Comparison of ENCODE assay signal across 27 mouse cellular contexts in the genomic region with DNA sequence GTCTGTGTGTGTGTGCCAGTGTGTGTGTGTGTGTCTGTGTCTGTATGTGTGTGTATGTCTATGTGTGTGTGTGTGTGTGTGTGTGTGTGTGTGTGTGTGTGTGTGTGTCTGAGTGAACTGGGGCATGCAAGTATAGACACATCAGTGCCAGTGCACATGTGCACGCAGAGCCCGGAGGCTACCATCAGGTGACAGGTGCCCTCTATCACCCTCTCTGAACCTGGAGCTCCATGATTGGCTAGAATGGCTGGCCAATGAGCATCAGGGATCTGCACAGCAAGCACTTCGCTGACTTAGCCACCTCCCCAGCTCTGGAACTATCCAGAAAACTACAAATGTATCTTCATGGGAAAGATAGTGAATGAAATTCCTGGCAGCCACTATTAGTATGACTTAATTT. TPM values are rescaled to one million over a fixed set of nuclear protein-coding genes. Genes with fewer than 3 reads are reported as not detected.
A peak's percentile ranks its signal among the peaks of the same experiment; 100 is the strongest.
DNase-seq lines count a peak whose midpoint lies in the region; ATAC-seq and TF ChIP-seq lines count a peak whose summit lies in the region.
"Had no signal": no experiment of that assay in that cellular context is flagged by ENCODE, and none has a peak within 500 bp of the region (broad histone marks: within the 10 kb centered on the region; RNA-seq: fewer than 3 reads in every experiment).

No protein-coding gene starts in this region.

- 75% methylated on average over 3 of the region's 3 CpGs for WGBS in liver, embryonic 16.5 days (ENCODE audit: insufficient replicate concordance)
- 82% methylated on average over 3 of the region's 3 CpGs for WGBS in liver, postnatal 0 days (ENCODE audit: insufficient replicate concordance)
- WGBS in thymus, adult 2 months: 74% methylated on average over 3 of the region's 3 CpGs
- WGBS in bone marrow, adult 2 months: 92% methylated on average over 3 of the region's 3 CpGs

- no peak overlapping the region for H3K4me3 ChIP-seq in liver, embryonic 16.5 days (ENCODE audit: low read depth, low read length)
- no peak overlapping the region for H3K4me3 ChIP-seq in liver, postnatal 0 days (ENCODE audit: low read depth, low read length)
- no peak overlapping the region for H3K4me3 ChIP-seq in thymus, adult 2 months (ENCODE audit: control insufficient read depth, insufficient read depth, low read length)
- no peak overlapping the region for H3K4me3 ChIP-seq in bone marrow, adult 2 months (replicated peaks; ENCODE audit: control insufficient read depth, low read depth, low read length)
- H3K4me3 ChIP-seq: embryonic facial prominence, embryonic 10.5 days; embryonic facial prominence, embryonic 13.5 days; erythroblast, embryonic 14.5 days; forebrain, embryonic 12.5 days; forebrain, embryonic 15.5 days; heart, embryonic 12.5 days; heart, embryonic 15.5 days; hindbrain, embryonic 10.5 days had no signal

- intact Hi-C loops in left cerebral cortex, postnatal 36 days (cut with DNase I): no loop called here

- H3K9me3 ChIP-seq in liver, embryonic 16.5 days (replicated peaks; ENCODE audit: control insufficient read depth, low read length): peaks cover 2% of the 10 kb centered on the region; the same call in 1 of the 2 replicates
- no peaks in the 10 kb centered on the region for H3K9me3 ChIP-seq in liver, postnatal 0 days (ENCODE audit: low read length)
- H3K9me3 ChIP-seq: embryonic facial prominence, embryonic 13.5 days; forebrain, embryonic 15.5 days had no signal

- no peak for DNase-seq in liver, postnatal 0 days
- DNase-seq in thymus, postnatal 0 days (ENCODE audit: low spot score): peak; percentile 26
- no peak for DNase-seq in thymus, adult 2 months
- no peak for DNase-seq in left cerebral cortex, postnatal 36 days (ENCODE audit: low spot score in 2 of 2)
- DNase-seq: adrenal gland, adult 2 months; adrenal gland, postnatal 14 days; cerebellum, adult 11-12 months; cerebellum, adult 8-10 months; cerebellum, postnatal 10 days; cerebellum, postnatal 36 days; embryo, embryonic 11 days; gastrocnemius, postnatal 25 days; heart, adult 18-20 months; heart, postnatal 10 days; heart, postnatal 36 days had no signal

- TF ChIP-seq CTCF in liver, postnatal 0 days (IDR thresholded peaks at IDR 0.05; ENCODE audit: low read depth): no peak
- no peak for TF ChIP-seq CTCF in thymus, adult 2 months (IDR thresholded peaks at IDR 0.05; ENCODE audit: borderline replicate concordance, control insufficient read depth, extremely low read depth, insufficient read depth, low read length, poor library complexity)
- TF ChIP-seq CTCF in bone marrow, adult 2 months (IDR thresholded peaks at IDR 0.05; ENCODE audit: control insufficient read depth, insufficient read depth, low read length): no peak

- no peaks in the 10 kb centered on the region for H3K4me1 ChIP-seq in liver, embryonic 16.5 days (ENCODE audit: control insufficient read depth, low read depth, low read length)
- H3K4me1 ChIP-seq in liver, postnatal 0 days (ENCODE audit: insufficient read depth): no peaks in the 10 kb centered on the region
- peaks cover 31% of the 10 kb centered on the region for H3K4me1 ChIP-seq in thymus, adult 2 months (replicated peaks; ENCODE audit: control insufficient read depth, insufficient read depth, low read length)
- H3K4me1 ChIP-seq in bone marrow, adult 2 months (ENCODE audit: control insufficient read depth, insufficient read depth, low read length): no peaks in the 10 kb centered on the region; the same call in 1 of the 2 replicates

- H3K9ac ChIP-seq in liver, embryonic 16.5 days (ENCODE audit: low read depth, low read length): no peak overlapping the region
- H3K9ac ChIP-seq in liver, postnatal 0 days (replicated peaks): no peak overlapping the region
- H3K9ac ChIP-seq: embryonic facial prominence, embryonic 13.5 days; forebrain, embryonic 12.5 days; forebrain, embryonic 15.5 days; heart, embryonic 12.5 days; heart, embryonic 15.5 days; hindbrain, embryonic 14.5 days had no signal

- ATAC-seq in liver, embryonic 16.5 days (ENCODE audit: low read depth): 0 out of 2 replicates have a peak, but pooled peaks have one; percentile 13
- no peak for ATAC-seq in liver, postnatal 0 days
- ATAC-seq: forebrain, embryonic 15.5 days; hindbrain, postnatal 0 days had no signal

- H3K36me3 ChIP-seq in liver, embryonic 16.5 days (ENCODE audit: control insufficient read depth, insufficient read depth): no peaks in the 10 kb centered on the region
- 0 out of 2 replicates have a peak, but pooled peaks cover 2% of the 10 kb centered on the region for H3K36me3 ChIP-seq in liver, postnatal 0 days (replicated peaks; ENCODE audit: insufficient read depth, low read length)
- peaks cover 4% of the 10 kb centered on the region for H3K36me3 ChIP-seq in thymus, adult 2 months (ENCODE audit: control insufficient read depth, insufficient read depth, low read length)
- H3K36me3 ChIP-seq: embryonic facial prominence, embryonic 10.5 days; forebrain, embryonic 12.5 days; forebrain, embryonic 15.5 days; hindbrain, embryonic 10.5 days had no signal

- H3K4me2 ChIP-seq in liver, embryonic 16.5 days (ENCODE audit: low read depth, low read length): no peak overlapping the region
- H3K4me2 ChIP-seq in liver, postnatal 0 days (ENCODE audit: low read depth, low read length): no peak overlapping the region
- H3K4me2 ChIP-seq: embryonic facial prominence, embryonic 13.5 days; forebrain, embryonic 12.5 days; forebrain, embryonic 15.5 days; heart, embryonic 12.5 days; heart, embryonic 15.5 days; hindbrain, embryonic 14.5 days had no signal

- H3K27ac ChIP-seq in liver, embryonic 16.5 days (ENCODE audit: low read length): no peak overlapping the region
- no peak overlapping the region for H3K27ac ChIP-seq in liver, postnatal 0 days (ENCODE audit: low read depth)
- H3K27ac ChIP-seq in thymus, adult 2 months (ENCODE audit: control insufficient read depth, insufficient read depth, low read length): no peak overlapping the region
- peak overlapping the region; percentile 34; the same call in 1 of the 2 replicates for H3K27ac ChIP-seq in bone marrow, adult 2 months (ENCODE audit: control insufficient read depth, insufficient read depth, low read depth, low read length, poor library complexity)
- H3K27ac ChIP-seq: embryonic facial prominence, embryonic 10.5 days; embryonic facial prominence, embryonic 13.5 days; forebrain, embryonic 12.5 days; forebrain, embryonic 15.5 days; heart, embryonic 15.5 days; hindbrain, embryonic 10.5 days; hindbrain, embryonic 14.5 days; hindbrain, postnatal 0 days had no signal

- no peak for TF ChIP-seq POLR2A in thymus, adult 2 months (IDR thresholded peaks at IDR 0.05; ENCODE audit: control insufficient read depth, extremely low read depth, insufficient read depth, low read length, poor library complexity)
- no peak for TF ChIP-seq POLR2A in bone marrow, adult 2 months (IDR thresholded peaks at IDR 0.05; ENCODE audit: borderline replicate concordance, control insufficient read depth, low read depth, low read length)

- no peak for TF ChIP-seq EP300 in liver, postnatal 0 days (IDR thresholded peaks at IDR 0.05; ENCODE audit: low read depth)

- H3K27me3 ChIP-seq in liver, embryonic 16.5 days (ENCODE audit: control insufficient read depth, insufficient read depth, low read depth, low read length): no peaks in the 10 kb centered on the region
- no peaks in the 10 kb centered on the region for H3K27me3 ChIP-seq in liver, postnatal 0 days (ENCODE audit: insufficient read depth, low read length)
- H3K27me3 ChIP-seq in thymus, adult 2 months (ENCODE audit: control insufficient read depth, insufficient read depth, low read length): no peaks in the 10 kb centered on the region
- H3K27me3 ChIP-seq: embryonic facial prominence, embryonic 13.5 days; forebrain, embryonic 12.5 days; forebrain, embryonic 15.5 days; heart, embryonic 12.5 days; heart, embryonic 15.5 days had no signal

RNA-seq across cellular contexts. Expression of gene Rftn1, which starts 16.7 kb away (rescaled TPM):
- 3.9 and 4.0 TPM in 2 replicates for polyA plus RNA-seq in liver, embryonic 16.5 days (2015; fragmentation: Nextera tagmentation; extraction: Ambion mirVana)
- 5.0 and 6.0 TPM in 2 replicates for polyA plus RNA-seq in liver, postnatal 0 days (2015; fragmentation: Nextera tagmentation; extraction: Ambion mirVana)
- polyA plus RNA-seq in thymus, postnatal 0 days (2015; fragmentation: Nextera tagmentation; extraction: Ambion mirVana): 66.5 and 66.6 TPM in 2 replicates
- 102 and 163 TPM in 2 replicates for polyA plus RNA-seq in thymus, adult 2 months (2012; rRNA removed)
- polyA plus RNA-seq in bone marrow, adult 2 months (2011; ENCODE audit: insufficient read depth, insufficient read length, low replicate concordance, missing spikeins): 10.1 and 18.0 TPM in 2 replicates
- total RNA-seq in left cerebral cortex, postnatal 36 days (2021): 1 to 10 TPM; 7.4 to 8.5 TPM
